Mouse (Mus musculus): ENCODE measurements around the gene Olfr510. TPM values are rescaled to one million over a fixed set of nuclear protein-coding genes. Genes with fewer than 3 reads are reported as not detected.

The Olfr510 gene
- polyA plus RNA-seq, 1 experiment from 2014 or later: not detected

Other genes starting within 250 kb of the Olfr510 start
- not detected in 2 replicates for gene Olfr497, start 246.0 kb upstream of the Olfr510 start, polyA plus RNA-seq (2014; fragmentation: Nextera tagmentation; extraction: Ambion mirVana)
- not detected in 2 replicates for gene Olfr498, start 201.1 kb upstream of the Olfr510 start, polyA plus RNA-seq (2014; fragmentation: Nextera tagmentation; extraction: Ambion mirVana)
- not detected in 2 replicates for gene Olfr502, start 141.4 kb upstream of the Olfr510 start, polyA plus RNA-seq (2014; fragmentation: Nextera tagmentation; extraction: Ambion mirVana)
- gene Olfr503, start 121.9 kb upstream of the Olfr510 start, polyA plus RNA-seq (2014; fragmentation: Nextera tagmentation; extraction: Ambion mirVana): not detected in 2 replicates
- not detected in 2 replicates for gene Olfr504, start 100.6 kb upstream of the Olfr510 start, polyA plus RNA-seq (2014; fragmentation: Nextera tagmentation; extraction: Ambion mirVana)
- not detected in 2 replicates for gene Olfr506, start 55.6 kb upstream of the Olfr510 start, polyA plus RNA-seq (2014; fragmentation: Nextera tagmentation; extraction: Ambion mirVana)
- gene Olfr507, start 44.6 kb upstream of the Olfr510 start, polyA plus RNA-seq (2014; fragmentation: Nextera tagmentation; extraction: Ambion mirVana): not detected in 2 replicates
- gene Olfr508, start 36.4 kb upstream of the Olfr510 start, polyA plus RNA-seq (2014; fragmentation: Nextera tagmentation; extraction: Ambion mirVana): not detected in 2 replicates
- not detected in 2 replicates for gene Olfr509, start 14.5 kb upstream of the Olfr510 start, polyA plus RNA-seq (2014; fragmentation: Nextera tagmentation; extraction: Ambion mirVana)
- gene Olfr512, start 46.9 kb downstream of the Olfr510 start, polyA plus RNA-seq (2014; fragmentation: Nextera tagmentation; extraction: Ambion mirVana): not detected in 2 replicates
- gene Olfr513, start 84.6 kb downstream of the Olfr510 start, polyA plus RNA-seq (2014; fragmentation: Nextera tagmentation; extraction: Ambion mirVana): not detected in 2 replicates
- gene Olfr514, start 159.6 kb downstream of the Olfr510 start, polyA plus RNA-seq (2014; fragmentation: Nextera tagmentation; extraction: Ambion mirVana): not detected in 2 replicates
- not detected in 2 replicates for gene Olfr516, start 184.1 kb downstream of the Olfr510 start, polyA plus RNA-seq (2014; fragmentation: Nextera tagmentation; extraction: Ambion mirVana)
- gene Olfr517, start 206.0 kb downstream of the Olfr510 start, polyA plus RNA-seq (2014; fragmentation: Nextera tagmentation; extraction: Ambion mirVana): not detected in 2 replicates
- gene Olfr518, start 218.6 kb downstream of the Olfr510 start, polyA plus RNA-seq (2014; fragmentation: Nextera tagmentation; extraction: Ambion mirVana): not detected in 2 replicates
- gene Olfr519, start 228.0 kb downstream of the Olfr510 start, polyA plus RNA-seq (2014; fragmentation: Nextera tagmentation; extraction: Ambion mirVana): not detected in 2 replicates

Measured in hindbrain, embryonic 11.5 days (tissue).